8 mouse cellular contexts compared by ENCODE assay signal in the genomic region with DNA sequence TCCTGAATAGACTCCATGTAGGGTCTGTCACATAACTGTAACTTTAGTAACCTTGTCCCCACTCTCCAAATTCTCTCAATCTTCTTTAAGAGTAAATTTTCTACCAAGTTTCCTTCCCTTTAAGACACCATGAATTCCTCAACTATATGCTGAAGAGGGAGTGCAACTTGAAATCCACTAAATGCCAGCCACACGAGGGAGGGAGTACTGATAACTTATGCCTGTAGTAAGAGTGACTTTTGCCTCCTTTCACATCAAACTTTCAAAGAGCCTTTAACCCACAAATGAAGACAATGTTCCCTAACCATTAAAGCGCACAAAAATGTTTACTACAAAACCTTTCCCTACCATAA. TPM values are rescaled to one million over a fixed set of nuclear protein-coding genes. Genes with fewer than 3 reads are reported as not detected.
DNase-seq lines count a peak whose midpoint lies in the region; ATAC-seq and TF ChIP-seq lines count a peak whose summit lies in the region.

No protein-coding gene starts in this region.

- H3K4me2 ChIP-seq in heart, embryonic 11.5 days: peak overlapping the region; percentile 88
- peak overlapping the region; percentile 85 for H3K4me2 ChIP-seq in forebrain, embryonic 11.5 days (ENCODE audit: low read depth, low read length, severe bottlenecking)
- H3K4me2 ChIP-seq in liver, embryonic 11.5 days: peak overlapping the region; percentile 91

- no peaks in the 10 kb centered on the region for H3K4me1 ChIP-seq in heart, embryonic 11.5 days (ENCODE audit: control insufficient read depth, insufficient read depth, low read length)
- H3K4me1 ChIP-seq in E14TG2a.4 (replicated peaks; ENCODE audit: low read depth, low read length): no peaks in the 10 kb centered on the region
- H3K4me1 ChIP-seq in forebrain, embryonic 11.5 days (replicated peaks; ENCODE audit: control insufficient read depth, insufficient read depth, low read length): no peaks in the 10 kb centered on the region
- 0 out of 2 replicates have a peak, but pooled peaks cover 2% of the 10 kb centered on the region for H3K4me1 ChIP-seq in liver, embryonic 11.5 days (replicated peaks; ENCODE audit: control insufficient read depth, insufficient read depth, low read length)

- no peaks in the 10 kb centered on the region for H3K27me3 ChIP-seq in heart, embryonic 11.5 days (ENCODE audit: control insufficient read depth, insufficient read depth, low read length)
- H3K27me3 ChIP-seq in E14TG2a.4 (ENCODE audit: insufficient read depth, low read length): peaks cover 33% of the 10 kb centered on the region
- H3K27me3 ChIP-seq in forebrain, embryonic 11.5 days (ENCODE audit: control insufficient read depth, insufficient read depth, low read length): no peaks in the 10 kb centered on the region
- no peaks in the 10 kb centered on the region for H3K27me3 ChIP-seq in liver, embryonic 11.5 days (replicated peaks; ENCODE audit: control insufficient read depth, insufficient read depth, low read length)

- ATAC-seq in heart, embryonic 11.5 days (replicated peaks; ENCODE audit: insufficient number of reproducible peaks, low FRiP score, low TSS enrichment): no peak
- ATAC-seq in forebrain, embryonic 11.5 days (replicated peaks; ENCODE audit: low FRiP score): no peak
- ATAC-seq in liver, embryonic 11.5 days (replicated peaks; ENCODE audit: low FRiP score): no peak
- no peak for ATAC-seq in granulocyte monocyte progenitor cell, adult 5-6 weeks (replicated peaks; ENCODE audit: poor library complexity, severe bottlenecking)

- TF ChIP-seq CTCF in E14TG2a.4 (conservative IDR thresholded peaks at IDR 0.05; ENCODE audit: low read length): no peak

- 44% methylated on average over 2 of the region's 2 CpGs for WGBS in heart, embryonic 11.5 days (ENCODE audit: insufficient replicate concordance)
- WGBS in forebrain, embryonic 11.5 days: 58% methylated on average over 2 of the region's 2 CpGs
- 41% methylated on average over 2 of the region's 2 CpGs for WGBS in liver, embryonic 11.5 days

- no peaks in the 10 kb centered on the region for H3K36me3 ChIP-seq in heart, embryonic 11.5 days (ENCODE audit: control insufficient read depth, insufficient read depth, low read length)
- no peaks in the 10 kb centered on the region for H3K36me3 ChIP-seq in E14TG2a.4 (ENCODE audit: insufficient read depth, low read length)
- H3K36me3 ChIP-seq in forebrain, embryonic 11.5 days (ENCODE audit: control insufficient read depth, insufficient read depth, low read length): no peaks in the 10 kb centered on the region
- no peaks in the 10 kb centered on the region for H3K36me3 ChIP-seq in liver, embryonic 11.5 days (ENCODE audit: control insufficient read depth, insufficient read depth, low read length)

- no peak for DNase-seq in heart, adult 18-20 months
- DNase-seq in forebrain, embryonic 11.5 days (ENCODE audit: low spot score): no peak
- DNase-seq in liver, embryonic 11.5 days (ENCODE audit: low spot score): no peak
- DNase-seq in right cerebral cortex, postnatal 14 days: no peak
- no peak for DNase-seq in layer of hippocampus, postnatal 14 days (ENCODE audit: low spot score in 2 of 2)

- no peaks in the 10 kb centered on the region for H3K9me3 ChIP-seq in heart, embryonic 11.5 days (replicated peaks; ENCODE audit: control insufficient read depth, low read length)
- H3K9me3 ChIP-seq in E14TG2a.4 (ENCODE audit: low read length): no peaks in the 10 kb centered on the region
- H3K9me3 ChIP-seq in forebrain, embryonic 11.5 days (ENCODE audit: control insufficient read depth, low read length): no peaks in the 10 kb centered on the region
- no peaks in the 10 kb centered on the region for H3K9me3 ChIP-seq in liver, embryonic 11.5 days (ENCODE audit: control insufficient read depth, low read length)

- H3K27ac ChIP-seq in heart, embryonic 11.5 days (ENCODE audit: low read depth, low read length): no peak overlapping the region
- H3K27ac ChIP-seq in forebrain, embryonic 11.5 days (ENCODE audit: low read depth, low read length): no peak overlapping the region
- H3K27ac ChIP-seq in liver, embryonic 11.5 days (ENCODE audit: low read depth, low read length): no peak overlapping the region

- H3K9ac ChIP-seq in heart, embryonic 11.5 days (ENCODE audit: low read depth, low read length): peak overlapping the region; percentile 70; the same call in 1 of the 2 replicates
- H3K9ac ChIP-seq in forebrain, embryonic 11.5 days (ENCODE audit: low read length): no peak overlapping the region
- peak overlapping the region; percentile 72 for H3K9ac ChIP-seq in liver, embryonic 11.5 days (ENCODE audit: low read depth, low read length)

- H3K4me3 ChIP-seq in heart, embryonic 11.5 days (ENCODE audit: low read depth, low read length): peak overlapping the region; percentile 51
- peak overlapping the region; percentile 78 for H3K4me3 ChIP-seq in E14TG2a.4 (replicated peaks; ENCODE audit: low read length)
- peak overlapping the region; percentile 44 for H3K4me3 ChIP-seq in forebrain, embryonic 11.5 days (ENCODE audit: low read depth, low read length)
- H3K4me3 ChIP-seq in liver, embryonic 11.5 days (ENCODE audit: low read depth, low read length): peak overlapping the region; percentile 59

RNA-seq across cellular contexts. Expression of gene Acot6, which starts 1.0 kb away (rescaled TPM):
- 0.89 and 1.0 TPM in 2 replicates for polyA plus RNA-seq in heart, embryonic 11.5 days (2014; fragmentation: Nextera tagmentation; extraction: Ambion mirVana)
- 1 to 10 TPM; 2.4 to 3.0 TPM for total RNA-seq in heart, adult 18-20 months (2021)
- 1.5 and 1.8 TPM in 2 replicates for polyA plus RNA-seq in forebrain, embryonic 11.5 days (2014; fragmentation: Nextera tagmentation; extraction: Ambion mirVana)
- polyA plus RNA-seq in liver, embryonic 11.5 days (2014; fragmentation: Nextera tagmentation; extraction: Ambion mirVana): 1.0 and 1.4 TPM in 2 replicates
- 0.68 and 2.2 TPM in 2 replicates for total RNA-seq in granulocyte monocyte progenitor cell, adult 5-6 weeks (2014; fragmentation: Nextera tagmentation)
- total RNA-seq in granulocyte monocyte progenitor cell, adult 5-6 weeks (2017): 0.22 and 0.31 TPM in 2 replicates
- total RNA-seq in layer of hippocampus, postnatal 14 days (2021): 1 to 10 TPM; 4.7 to 5.0 TPM

RNA-seq across cellular contexts. Expression of gene Dnal1, which starts 12.7 kb away (rescaled TPM):
- polyA plus RNA-seq in heart, embryonic 11.5 days (2014; fragmentation: Nextera tagmentation; extraction: Ambion mirVana): 2.9 and 3.1 TPM in 2 replicates
- total RNA-seq in heart, adult 18-20 months (2021): 1 to 10 TPM; 6.6 to 6.9 TPM
- polyA plus RNA-seq in forebrain, embryonic 11.5 days (2014; fragmentation: Nextera tagmentation; extraction: Ambion mirVana): 6.1 and 6.8 TPM in 2 replicates
- 2.0 and 2.3 TPM in 2 replicates for polyA plus RNA-seq in liver, embryonic 11.5 days (2014; fragmentation: Nextera tagmentation; extraction: Ambion mirVana)
- total RNA-seq in granulocyte monocyte progenitor cell, adult 5-6 weeks (2014; fragmentation: Nextera tagmentation): 1.5 and 4.1 TPM in 2 replicates
- total RNA-seq in granulocyte monocyte progenitor cell, adult 5-6 weeks (2017): 0.77 and 0.78 TPM in 2 replicates
- 100 to 1,000 TPM in 1 of 2 experiments, 10 to 100 TPM in 1; 94.3 to 102 TPM for total RNA-seq in layer of hippocampus, postnatal 14 days (2021)

RNA-seq across cellular contexts. Expression of gene Acot5, which starts 32.3 kb away (rescaled TPM):
- polyA plus RNA-seq in heart, embryonic 11.5 days (2014; fragmentation: Nextera tagmentation; extraction: Ambion mirVana): not detected in 2 replicates
- under 1 TPM in 1 of 2 experiments, not detected in 1; 0.41 TPM for total RNA-seq in heart, adult 18-20 months (2021)
- polyA plus RNA-seq in forebrain, embryonic 11.5 days (2014; fragmentation: Nextera tagmentation; extraction: Ambion mirVana): not detected in 2 replicates
- polyA plus RNA-seq in liver, embryonic 11.5 days (2014; fragmentation: Nextera tagmentation; extraction: Ambion mirVana): not detected in 2 replicates
- total RNA-seq in granulocyte monocyte progenitor cell, adult 5-6 weeks (2014; fragmentation: Nextera tagmentation): not detected in 2 replicates
- not detected in 2 replicates for total RNA-seq in granulocyte monocyte progenitor cell, adult 5-6 weeks (2017)
- 1 to 10 TPM; 6.2 to 6.5 TPM for total RNA-seq in layer of hippocampus, postnatal 14 days (2021)

RNA-seq across cellular contexts. Expression of gene Pnma1, which starts 46.8 kb away (rescaled TPM):
- polyA plus RNA-seq in heart, embryonic 11.5 days (2014; fragmentation: Nextera tagmentation; extraction: Ambion mirVana): 0.50 and 0.62 TPM in 2 replicates
- under 1 TPM in 1 of 2 experiments, not detected in 1; 0.22 TPM for total RNA-seq in heart, adult 18-20 months (2021)
- 1.9 and 2.8 TPM in 2 replicates for polyA plus RNA-seq in forebrain, embryonic 11.5 days (2014; fragmentation: Nextera tagmentation; extraction: Ambion mirVana)
- 0.27 and 0.53 TPM in 2 replicates for polyA plus RNA-seq in liver, embryonic 11.5 days (2014; fragmentation: Nextera tagmentation; extraction: Ambion mirVana)
- 0.26 and 0.47 TPM in 2 replicates for total RNA-seq in granulocyte monocyte progenitor cell, adult 5-6 weeks (2014; fragmentation: Nextera tagmentation)
- 0.17 TPM in 1 of 2 replicates, not detected in the other for total RNA-seq in granulocyte monocyte progenitor cell, adult 5-6 weeks (2017)
- 1 to 10 TPM; 3.3 to 4.5 TPM for total RNA-seq in layer of hippocampus, postnatal 14 days (2021)

RNA-seq across cellular contexts. Expression of gene Acot3, which starts 49.5 kb away (rescaled TPM):
- 0.13 and 0.67 TPM in 2 replicates for polyA plus RNA-seq in heart, embryonic 11.5 days (2014; fragmentation: Nextera tagmentation; extraction: Ambion mirVana)
- total RNA-seq in heart, adult 18-20 months (2021): 1 to 10 TPM in 1 of 2 experiments, under 1 TPM in 1; 0.69 to 1.0 TPM
- polyA plus RNA-seq in forebrain, embryonic 11.5 days (2014; fragmentation: Nextera tagmentation; extraction: Ambion mirVana): 0.23 and 0.25 TPM in 2 replicates
- polyA plus RNA-seq in liver, embryonic 11.5 days (2014; fragmentation: Nextera tagmentation; extraction: Ambion mirVana): 3.0 and 3.8 TPM in 2 replicates
- total RNA-seq in granulocyte monocyte progenitor cell, adult 5-6 weeks (2014; fragmentation: Nextera tagmentation): not detected in 2 replicates
- total RNA-seq in granulocyte monocyte progenitor cell, adult 5-6 weeks (2017): not detected in 2 replicates
- total RNA-seq in layer of hippocampus, postnatal 14 days (2021): 1 to 10 TPM; 1.2 to 1.8 TPM

Comparison
In these comparisons a context has a peak if more than half of its experiments do, and no peak if none do; other contexts are left out.
1. RNA of gene Dnal1, which starts 12.7 kb away (total RNA-seq): 94.3 to 102 TPM in layer of hippocampus, postnatal 14 days; 6.6 to 6.9 TPM in heart, adult 18-20 months and 0.77 to 4.1 TPM in granulocyte monocyte progenitor cell, adult 5-6 weeks; every median in the first group is over 10 times any median in the second.
2. RNA of gene Acot5, which starts 32.3 kb away (total RNA-seq): 6.2 to 6.5 TPM in layer of hippocampus, postnatal 14 days; 0.41 TPM in heart, adult 18-20 months and not detected in granulocyte monocyte progenitor cell, adult 5-6 weeks; every median in the first group is over 4 times any median in the second.
3. Peak in every context shown above with its lines, with median percentiles within 50 percentile points of each other: H3K4me2 ChIP-seq and H3K4me3 ChIP-seq.